In genomic region chr4:41660851-41661430, GRCm38 (mm10) we compare ENCODE assay signal across 10 mouse cellular contexts. TPM values are rescaled to one million over a fixed set of nuclear protein-coding genes. Genes with fewer than 3 reads are reported as not detected.
DNase-seq lines count a peak whose midpoint lies in the region; ATAC-seq lines count a peak whose summit lies in the region.
"Had no signal": no experiment of that assay in that cellular context is flagged by ENCODE, and none has a peak within 500 bp of the region (broad histone marks: within the 10 kb centered on the region; RNA-seq: fewer than 3 reads in every experiment).

No protein-coding gene starts in this region.

- peaks cover 81% of the 10 kb centered on the region for H3K36me3 ChIP-seq in forebrain, embryonic 13.5 days (ENCODE audit: poor library complexity, severe bottlenecking)
- peaks cover 8% of the 10 kb centered on the region for H3K36me3 ChIP-seq in neural tube, embryonic 11.5 days (ENCODE audit: control insufficient read depth, insufficient read depth, low read length)

- peak; percentile 47; the same call in 1 of the 2 replicates for ATAC-seq in forebrain, embryonic 13.5 days
- no peak for ATAC-seq in neural tube, embryonic 11.5 days (ENCODE audit: insufficient read depth, low FRiP score, low TSS enrichment)

- H3K9me3 ChIP-seq in forebrain, embryonic 13.5 days (replicated peaks) = no peaks in the 10 kb centered on the region
- no peaks in the 10 kb centered on the region for H3K9me3 ChIP-seq in neural tube, embryonic 11.5 days (ENCODE audit: control insufficient read depth, low read length)

- H3K27me3 ChIP-seq in forebrain, embryonic 13.5 days = no peaks in the 10 kb centered on the region
- H3K27me3 ChIP-seq in neural tube, embryonic 11.5 days (ENCODE audit: control insufficient read depth, insufficient read depth, low read length) = no peaks in the 10 kb centered on the region

- no peak overlapping the region for H3K9ac ChIP-seq in forebrain, embryonic 13.5 days
- no peak overlapping the region for H3K9ac ChIP-seq in neural tube, embryonic 11.5 days (ENCODE audit: low read length)

- no peak overlapping the region for H3K27ac ChIP-seq in forebrain, embryonic 13.5 days
- no peak overlapping the region for H3K27ac ChIP-seq in neural tube, embryonic 11.5 days (ENCODE audit: low read depth, low read length)
- H3K27ac ChIP-seq: macrophage had no signal

- no peak overlapping the region for H3K4me3 ChIP-seq in forebrain, embryonic 13.5 days
- no peak overlapping the region for H3K4me3 ChIP-seq in neural tube, embryonic 11.5 days (ENCODE audit: low read depth, low read length)

- peak; percentile 60 for DNase-seq in kidney, adult 11 months
- no peak for DNase-seq in kidney, adult 18-20 months
- peak; percentile 62 to 68 for DNase-seq in kidney, postnatal 36 days
- DNase-seq in neural tube, embryonic 11.5 days (ENCODE audit: low spot score) = peak; percentile 73
- DNase-seq in B cell, adult 2 months = no peak
- no peak for DNase-seq in lung, adult 18-20 months
- DNase-seq in c-Kit-positive CD71-positive TER-119-positive erythroid progenitor cells, embryonic 14.5 days (ENCODE audit: low spot score) = no peak
- DNase-seq: gastrocnemius, postnatal 25 days had no signal

- H3K4me2 ChIP-seq in forebrain, embryonic 13.5 days = no peak overlapping the region
- no peak overlapping the region for H3K4me2 ChIP-seq in neural tube, embryonic 11.5 days (ENCODE audit: low read depth)

- WGBS in forebrain, embryonic 13.5 days = 10% methylated on average over 11 of the region's 11 CpGs
- 21% methylated on average over 11 of the region's 11 CpGs for WGBS in neural tube, embryonic 11.5 days

- peaks cover 78% of the 10 kb centered on the region for H3K4me1 ChIP-seq in forebrain, embryonic 13.5 days
- peaks cover 66% of the 10 kb centered on the region for H3K4me1 ChIP-seq in neural tube, embryonic 11.5 days (ENCODE audit: control insufficient read depth, insufficient read depth, low read length)

RNA-seq across cellular contexts. Expression of gene Enho, which starts 20.8 kb away (rescaled TPM):
- 47.8 and 50.6 TPM in 2 replicates for polyA plus RNA-seq in forebrain, embryonic 13.5 days (2015; fragmentation: Nextera tagmentation; extraction: Ambion mirVana)
- 36.9 and 43.3 TPM in 2 replicates for polyA plus RNA-seq in neural tube, embryonic 11.5 days (2014; fragmentation: Nextera tagmentation; extraction: Ambion mirVana)

RNA-seq across cellular contexts. Expression of gene Cntfr, which starts 35.9 kb away (rescaled TPM):
- 21.1 and 21.8 TPM in 2 replicates for polyA plus RNA-seq in forebrain, embryonic 13.5 days (2015; fragmentation: Nextera tagmentation; extraction: Ambion mirVana)
- 43.8 and 44.2 TPM in 2 replicates for polyA plus RNA-seq in neural tube, embryonic 11.5 days (2014; fragmentation: Nextera tagmentation; extraction: Ambion mirVana)
- polyA plus RNA-seq: macrophage had no signal

RNA-seq across cellular contexts. Expression of gene Il11ra1, which starts 38.8 kb away (rescaled TPM):
- polyA plus RNA-seq in forebrain, embryonic 13.5 days (2015; fragmentation: Nextera tagmentation; extraction: Ambion mirVana) = 28.1 and 30.7 TPM in 2 replicates
- polyA plus RNA-seq in neural tube, embryonic 11.5 days (2014; fragmentation: Nextera tagmentation; extraction: Ambion mirVana) = 65.9 and 82.1 TPM in 2 replicates

RNA-seq across cellular contexts. Expression of gene Rpp25l, which starts 52.4 kb away (rescaled TPM):
- polyA plus RNA-seq in forebrain, embryonic 13.5 days (2015; fragmentation: Nextera tagmentation; extraction: Ambion mirVana) = 80.7 and 83.8 TPM in 2 replicates
- polyA plus RNA-seq in neural tube, embryonic 11.5 days (2014; fragmentation: Nextera tagmentation; extraction: Ambion mirVana) = 80.4 and 81.2 TPM in 2 replicates

Comparison
In these comparisons a context has a peak if more than half of its experiments do, and no peak if none do; other contexts are left out.
1. DNase-seq: peak in kidney, adult 11 months (single experiment), kidney, postnatal 36 days (2 of 2) and neural tube, embryonic 11.5 days (single experiment); none in kidney, adult 18-20 months (single experiment), B cell, adult 2 months (0 of 2), lung, adult 18-20 months (0 of 2) and c-Kit-positive CD71-positive TER-119-positive erythroid progenitor cells, embryonic 14.5 days (single experiment).